Mouse (Mus musculus) left cerebral cortex, adult 11 months (tissue): ENCODE data around the gene Cdk5r1.
"Not testable (repeated sequence)": the region's sequence is repeated elsewhere in the genome, so short reads cannot be mapped to it uniquely, and the experiment has no call there.

Experiments used
- DNase-seq: peaks from one replicate; pipeline ENCODE4 v3.0.0; 2022; ENCODE audit warnings: low spot score

Gene Cdk5r1

GRCm38 (mm10) chr11:80476222-80477189, at the start of gene Cdk5r1:
Gene Cdk5r1 (plus strand): TSS chr11:80477023.
- DNase-seq: peak; percentile 89

DNA sequence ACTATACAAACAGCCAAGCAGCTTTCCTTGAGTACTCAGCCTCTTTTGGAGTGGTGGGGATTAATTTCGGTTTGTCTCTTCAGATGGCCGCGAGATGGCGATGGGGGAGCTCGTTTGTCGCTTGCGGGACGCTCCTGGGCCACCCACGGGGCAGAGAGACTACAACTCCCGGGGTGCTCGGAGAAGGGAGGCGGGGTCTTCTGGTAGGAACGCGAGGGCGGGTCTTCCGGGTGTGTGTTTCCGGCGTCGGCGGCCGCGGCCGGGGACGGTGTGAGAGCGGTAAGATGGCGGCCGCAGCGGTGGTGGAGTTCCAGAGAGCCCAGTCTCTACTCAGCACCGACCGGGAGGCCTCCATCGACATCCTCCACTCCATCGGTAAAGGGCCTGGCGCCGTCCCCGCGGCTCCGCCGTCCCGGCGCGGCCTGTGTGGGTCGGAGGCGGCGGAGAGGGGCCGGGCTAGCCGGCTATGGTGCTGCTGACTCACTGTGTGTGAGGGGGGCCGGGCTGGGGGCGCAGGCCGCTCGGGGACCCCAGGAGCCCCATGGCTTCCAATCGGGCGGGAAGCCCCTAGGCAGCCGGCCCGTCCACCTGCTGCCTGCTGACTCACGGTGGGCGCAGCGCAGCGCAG, 48.3 kb upstream of the Cdk5r1 start, which contains the start of gene Psmd11:
Psmd11 (plus strand) TSS at position 235 of the 628 bp plus-strand sequence.
- peak; percentile 94 for DNase-seq

- peak; percentile 17 for DNase-seq
These were observed 47.8 kb upstream of the Cdk5r1 start for GRCm38 (mm10) chr11:80429009-80429475.

- no peak for DNase-seq
These were observed 47.2 kb upstream of the Cdk5r1 start for GRCm38 (mm10) chr11:80429500-80430166.

GRCm38 (mm10) chr11:80430366-80430910, 46.4 kb upstream of the Cdk5r1 start:
- DNase-seq: no peak

DNA sequence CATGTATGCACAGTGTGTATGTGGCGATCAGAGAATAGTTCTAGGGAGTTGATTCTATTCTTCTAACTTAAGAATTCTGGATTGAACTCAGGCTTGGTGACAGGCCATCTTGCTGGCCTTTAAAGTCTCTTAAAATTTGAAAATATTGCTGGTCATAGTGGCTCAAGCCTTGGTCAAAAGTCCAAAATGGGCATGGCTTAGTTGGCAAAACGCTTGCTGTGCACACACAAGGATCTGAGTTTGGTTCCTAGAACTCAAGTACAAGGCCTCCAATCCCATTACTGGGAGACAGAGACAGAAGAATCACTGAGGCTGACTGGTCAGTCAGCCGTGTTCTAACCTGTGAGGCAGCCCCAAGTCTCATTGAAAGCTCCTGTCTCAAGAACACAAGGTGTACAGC, 29.9 kb upstream of the Cdk5r1 start:
- DNase-seq: no peak

DNA sequence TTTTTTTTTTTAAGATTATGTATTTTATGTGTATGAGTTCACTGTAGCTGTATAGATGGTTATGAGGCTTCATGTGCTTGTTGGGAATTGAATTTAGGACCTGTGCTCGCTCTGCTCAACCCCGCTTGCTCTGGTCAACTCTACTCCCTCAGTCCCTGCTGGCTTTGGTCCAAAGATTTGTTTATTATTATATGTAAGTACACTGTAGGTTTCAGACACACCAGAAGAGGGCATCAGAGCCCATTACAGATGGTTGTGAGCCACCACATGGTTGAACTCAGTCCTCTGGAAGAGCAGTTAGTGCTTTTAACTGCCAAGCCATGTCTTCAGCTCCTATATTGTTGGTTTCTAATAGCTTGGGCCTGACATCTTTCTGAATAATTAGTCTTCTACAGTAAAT, 27.0 kb upstream of the Cdk5r1 start:
- DNase-seq: no peak

GRCm38 (mm10) chr11:80452242-80452641, 24.6 kb upstream of the Cdk5r1 start:
- no peak for DNase-seq

GRCm38 (mm10) chr11:80453198-80453597, 23.6 kb upstream of the Cdk5r1 start:
- no peak for DNase-seq

DNA sequence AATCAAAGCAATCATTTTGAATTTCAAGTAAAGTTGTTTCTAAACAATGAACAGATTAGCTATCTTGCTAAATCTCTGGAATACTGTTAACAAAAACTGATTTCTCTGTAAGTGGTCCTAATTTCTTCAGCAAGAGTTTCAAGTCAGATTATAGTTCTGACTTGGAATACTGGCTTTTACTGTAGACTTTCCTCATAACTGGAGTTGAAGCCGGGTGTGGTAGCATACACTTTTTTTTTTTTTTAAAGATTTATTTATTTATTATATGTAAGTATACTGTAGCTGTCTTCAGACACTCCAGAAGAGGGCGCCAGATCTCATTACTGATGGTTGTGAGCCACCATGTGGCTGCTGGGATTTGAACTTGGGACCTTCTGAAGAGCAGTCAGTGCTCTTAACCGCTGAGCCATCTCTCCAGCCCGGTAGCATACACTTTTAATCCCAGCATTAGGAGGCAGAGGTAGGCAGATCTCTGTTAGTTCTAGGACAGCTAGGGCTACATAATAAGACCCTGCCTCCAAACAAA, 13.2 kb upstream of the Cdk5r1 start:
- not testable (repeated sequence) for DNase-seq

DNA sequence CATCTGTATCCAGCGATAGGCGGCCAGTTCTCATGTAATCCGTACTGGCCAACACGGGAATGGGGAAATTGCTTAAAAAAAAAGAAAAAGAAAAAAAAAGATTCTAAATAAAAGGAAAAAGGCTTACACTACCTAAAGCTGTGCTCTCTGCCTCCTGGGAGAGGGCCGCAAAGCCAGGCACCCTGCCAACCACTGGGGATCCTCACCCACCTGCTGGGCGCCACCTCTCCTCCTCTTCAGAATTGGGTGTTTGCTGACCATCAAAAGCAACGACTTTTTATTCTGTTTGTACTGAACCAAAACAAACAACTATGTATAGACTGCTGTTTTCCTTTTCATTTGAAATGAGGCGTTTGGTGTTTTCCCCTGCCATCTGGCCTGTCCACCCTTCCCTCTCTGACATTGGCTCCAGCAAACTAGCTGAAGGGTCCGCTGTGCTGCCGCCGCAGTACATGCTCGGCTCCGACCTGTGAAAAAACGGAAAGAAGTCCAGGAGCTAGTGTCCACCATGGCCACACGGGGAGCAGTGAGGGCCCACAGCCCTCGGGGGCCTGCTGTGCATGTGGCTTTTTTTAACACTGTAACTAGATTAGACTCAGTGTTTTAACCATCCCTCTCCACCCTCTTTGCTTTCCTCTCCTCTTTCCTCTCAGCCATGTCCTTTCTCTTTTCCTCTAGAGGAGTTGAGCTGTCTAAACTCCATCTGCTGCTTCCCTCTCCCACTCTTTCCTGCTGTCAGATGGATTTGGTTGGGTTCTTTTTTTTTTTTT, 4.8 kb upstream of the Cdk5r1 start:
- no peak for DNase-seq

- DNase-seq: no peak
These were observed 2.6 kb upstream of the Cdk5r1 start for GRCm38 (mm10) chr11:80474175-80474691.

GRCm38 (mm10) chr11:80474846-80475245, 2.0 kb upstream of the Cdk5r1 start:
- no peak for DNase-seq

DNA sequence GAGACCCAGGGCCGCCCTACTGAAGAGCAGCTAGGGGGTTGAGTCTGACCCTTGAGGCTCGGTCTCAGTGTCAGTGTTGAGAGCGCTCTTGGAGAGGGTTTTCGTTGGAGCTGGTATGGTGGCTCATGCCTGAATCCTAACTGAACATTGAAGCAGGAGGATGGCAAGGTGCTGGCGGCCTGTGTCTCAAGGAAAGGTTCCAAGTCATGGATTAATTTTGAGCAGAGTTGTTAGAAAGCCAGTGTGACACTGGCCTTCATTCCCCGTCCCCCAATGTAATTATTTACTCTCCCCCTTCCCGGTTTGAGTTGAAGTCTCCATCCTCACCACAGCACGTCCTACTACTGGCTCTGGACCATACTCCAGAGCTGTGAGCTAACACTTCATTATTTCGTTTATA, 1.3 kb upstream of the Cdk5r1 start:
- no peak for DNase-seq

DNA sequence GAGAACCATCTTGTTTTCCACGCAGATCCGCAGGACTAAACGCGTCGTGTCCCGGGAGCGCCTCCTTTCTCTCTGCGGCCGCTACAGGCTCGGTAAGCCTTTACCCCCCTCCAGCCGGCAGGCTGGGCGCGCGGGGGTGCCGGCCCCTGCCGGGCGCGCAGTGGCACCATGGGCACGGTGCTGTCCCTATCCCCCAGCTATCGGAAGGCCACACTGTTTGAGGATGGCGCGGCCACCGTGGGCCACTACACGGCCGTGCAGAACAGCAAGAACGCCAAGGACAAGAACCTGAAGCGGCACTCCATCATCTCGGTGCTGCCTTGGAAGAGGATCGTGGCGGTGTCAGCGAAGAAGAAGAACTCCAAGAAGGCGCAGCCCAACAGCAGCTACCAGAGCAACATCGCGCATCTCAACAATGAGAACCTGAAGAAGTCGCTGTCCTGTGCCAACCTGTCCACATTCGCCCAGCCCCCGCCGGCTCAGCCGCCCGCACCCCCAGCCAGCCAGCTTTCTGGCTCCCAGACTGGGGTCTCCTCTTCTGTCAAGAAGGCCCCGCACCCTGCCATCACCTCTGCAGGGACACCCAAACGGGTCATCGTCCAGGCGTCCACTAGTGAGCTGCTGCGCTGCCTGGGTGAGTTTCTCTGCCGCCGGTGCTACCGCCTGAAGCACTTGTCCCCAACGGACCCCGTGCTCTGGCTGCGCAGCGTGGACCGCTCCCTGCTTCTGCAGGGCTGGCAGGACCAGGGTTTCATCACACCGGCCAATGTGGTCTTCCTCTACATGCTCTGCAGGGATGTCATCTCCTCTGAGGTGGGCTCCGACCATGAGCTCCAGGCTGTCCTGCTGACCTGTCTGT, 747 bp downstream of the Cdk5r1 start:
- no peak for DNase-seq

DNA sequence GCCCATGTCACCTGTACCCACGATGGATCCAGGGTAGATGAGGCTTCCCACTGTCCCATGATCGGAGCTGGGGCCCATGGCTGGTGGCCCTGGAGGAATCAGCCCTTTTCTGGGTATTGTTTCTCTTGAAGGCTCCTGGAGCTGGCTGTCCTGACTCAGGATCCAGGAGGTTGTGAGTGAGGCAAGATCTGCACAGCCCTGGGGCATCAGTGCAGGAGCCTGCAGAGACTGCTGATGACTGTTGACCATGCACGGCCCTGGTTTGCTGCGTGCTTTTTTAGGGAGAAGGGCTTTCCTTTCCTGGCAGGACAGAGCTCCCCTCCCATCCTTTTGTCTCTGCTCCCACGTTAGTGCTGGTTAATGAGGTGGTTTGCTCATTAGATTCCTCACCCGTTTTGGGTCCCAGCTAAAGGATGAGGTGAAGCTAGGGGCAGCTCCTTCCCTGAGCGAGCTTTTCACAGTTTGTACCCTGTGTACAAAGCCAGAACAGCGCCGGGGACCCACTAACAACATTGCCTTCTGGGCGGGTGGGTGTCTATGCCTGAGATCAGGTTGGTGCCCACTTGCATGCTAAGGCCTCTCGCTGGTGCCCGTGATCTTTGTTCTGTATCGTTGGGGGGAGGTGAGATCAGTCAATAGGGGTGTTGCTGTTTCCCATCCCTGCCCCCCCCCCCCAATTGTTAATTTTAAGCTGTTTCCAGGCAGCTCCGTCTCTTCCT, 2.0 kb downstream of the Cdk5r1 start:
- no peak for DNase-seq

GRCm38 (mm10) chr11:80479425-80479824, 2.6 kb downstream of the Cdk5r1 start:
- DNase-seq: no peak

DNA sequence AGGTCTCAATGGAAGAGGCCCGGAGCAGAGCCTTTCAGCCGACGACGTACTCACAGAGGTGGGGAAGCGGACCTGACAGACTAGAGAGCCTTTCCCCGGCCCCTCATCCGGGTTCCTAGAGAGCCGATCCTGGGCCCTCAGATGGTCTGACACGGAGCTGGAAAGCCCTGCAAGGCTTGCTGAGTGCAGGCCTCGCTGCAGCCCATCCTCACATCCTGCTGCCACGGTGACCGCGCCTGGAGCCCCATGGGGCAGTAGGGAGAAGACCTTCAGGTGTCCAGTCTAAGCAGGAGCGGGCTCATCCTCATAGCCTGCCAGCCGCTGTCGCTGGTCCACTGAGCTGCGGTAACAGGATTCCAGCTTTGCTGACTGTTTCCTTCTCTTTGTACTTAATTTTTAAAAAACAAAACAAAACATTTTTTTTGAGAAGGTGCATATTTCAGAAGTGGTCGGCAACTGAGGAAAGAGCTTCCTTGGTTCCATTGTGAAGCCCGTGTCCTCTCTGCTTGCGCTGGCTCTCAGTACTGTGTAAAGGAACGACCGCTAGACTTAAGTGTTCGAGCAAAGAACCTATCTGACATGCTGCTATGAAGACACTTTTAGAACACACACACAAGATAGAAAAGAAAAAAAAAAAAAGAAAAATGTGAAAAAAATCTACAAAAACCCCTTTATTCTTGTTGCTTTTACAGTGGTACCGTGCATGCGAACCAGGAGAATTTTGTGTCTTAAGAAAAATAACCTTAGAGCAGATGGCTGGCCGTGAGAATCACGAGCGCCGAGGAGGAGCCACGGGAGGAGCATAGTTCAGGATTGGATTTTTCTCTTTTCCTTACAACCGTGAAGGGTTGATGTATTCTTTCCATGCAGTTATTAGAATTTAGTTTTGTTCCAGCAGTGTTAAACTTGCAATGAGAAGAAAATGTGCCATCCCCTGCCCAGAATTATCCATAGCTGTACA, 3.4 kb downstream of the Cdk5r1 start:
- DNase-seq: no peak
